Mouse (Mus musculus): Measurements from ENCODE around the gene Tbl1x. TPM values are rescaled to one million over a fixed set of nuclear protein-coding genes. Genes with fewer than 3 reads are reported as not detected.

The Tbl1x gene
- polyA plus RNA-seq, 1 experiment: 7.1 TPM

DNA sequence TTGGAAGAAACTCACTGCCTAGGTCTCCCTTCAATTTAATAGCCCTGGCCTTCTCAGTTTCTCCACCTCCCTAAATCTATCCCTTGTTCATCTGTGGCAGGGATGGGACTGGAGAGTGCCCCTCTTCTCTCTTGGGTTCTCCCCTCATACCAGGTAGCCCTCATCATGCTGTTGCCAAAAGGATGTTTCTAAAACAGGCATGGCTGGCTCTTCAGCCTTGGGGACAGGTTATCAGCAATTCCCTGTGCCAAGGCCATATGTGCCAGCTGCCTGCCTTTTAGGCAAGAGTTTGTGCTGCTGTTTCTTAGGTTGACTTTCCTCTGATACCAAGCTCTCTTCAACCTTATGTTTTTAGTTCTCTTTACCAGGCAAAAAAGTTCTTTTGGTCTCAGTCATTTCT is 39.6 kb downstream of the Tbl1x start:
- no peaks in the 10 kb centered on the region; the same call in 1 of the 2 replicates for H3K4me1 ChIP-seq (ENCODE audit: control insufficient read depth, insufficient read depth, low read length)
- no peak for TF ChIP-seq CTCF (IDR thresholded peaks at IDR 0.05; ENCODE audit: control insufficient read depth, insufficient read depth, low read length)
- no peak for TF ChIP-seq POLR2A (IDR thresholded peaks at IDR 0.05; ENCODE audit: borderline replicate concordance, control insufficient read depth, low read depth, low read length)
- H3K4me3 ChIP-seq (replicated peaks; ENCODE audit: control insufficient read depth, low read depth, low read length): no peak overlapping the region
- no peak overlapping the region for H3K27ac ChIP-seq (ENCODE audit: control insufficient read depth, insufficient read depth, low read depth, low read length, poor library complexity)

DNA sequence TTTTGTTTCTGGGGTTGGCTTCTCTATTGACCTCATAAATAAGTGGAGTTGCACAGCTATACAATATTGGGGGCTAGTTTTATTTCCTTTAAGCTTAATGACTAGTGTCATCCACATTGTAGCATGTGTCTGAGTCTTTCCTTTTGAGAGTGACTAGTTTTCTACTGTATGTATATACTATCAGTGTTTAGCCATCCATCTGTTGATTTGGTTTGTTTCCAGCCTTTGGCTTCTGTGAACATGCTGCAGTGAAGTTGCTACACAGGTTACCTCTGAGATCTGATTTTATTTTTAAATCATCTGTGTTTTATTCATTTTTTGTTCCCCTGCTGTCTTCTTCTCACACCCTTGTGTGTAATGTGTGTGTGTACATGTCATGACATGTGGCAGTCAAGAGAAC is 40.5 kb downstream of the Tbl1x start:
- Histone ChIP-seq H3K27ac (ENCODE audit: control insufficient read depth, insufficient read depth, low read depth, low read length, poor library complexity) (no peak overlapping the region), H3K4me1 (ENCODE audit: control insufficient read depth, insufficient read depth, low read length) (no peaks in the 10 kb centered on the region; the same call in 1 of the 2 replicates), H3K4me3 (replicated peaks; ENCODE audit: control insufficient read depth, low read depth, low read length) (no peak overlapping the region)
- no peak for TF ChIP-seq CTCF (IDR thresholded peaks at IDR 0.05; ENCODE audit: control insufficient read depth, insufficient read depth, low read length)
- TF ChIP-seq POLR2A (IDR thresholded peaks at IDR 0.05; ENCODE audit: borderline replicate concordance, control insufficient read depth, low read depth, low read length): no peak

DNA sequence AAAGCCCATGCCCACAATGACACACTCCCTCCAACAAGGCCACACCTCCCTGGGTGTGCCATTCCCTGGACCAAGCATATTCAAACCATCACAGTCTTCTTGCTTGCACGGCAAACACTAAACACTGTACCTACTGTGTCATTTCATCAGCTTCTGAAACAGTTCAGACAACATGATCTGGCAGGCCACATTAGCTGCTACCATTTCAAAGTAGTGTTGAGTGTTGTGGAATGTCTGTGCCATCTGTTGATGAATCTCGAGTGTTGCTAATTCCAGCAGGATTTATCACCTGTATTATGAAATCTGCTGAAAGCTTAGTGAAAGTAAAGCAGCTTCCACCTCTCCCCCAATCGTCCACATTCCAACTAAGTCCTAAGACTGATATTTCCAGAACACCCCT is 41.3 kb downstream of the Tbl1x start:
- Histone ChIP-seq H3K4me3 (replicated peaks; ENCODE audit: control insufficient read depth, low read depth, low read length) (no peak overlapping the region), H3K27ac (ENCODE audit: control insufficient read depth, insufficient read depth, low read depth, low read length, poor library complexity) (no peak overlapping the region), H3K4me1 (ENCODE audit: control insufficient read depth, insufficient read depth, low read length) (no peaks in the 10 kb centered on the region)
- 72% methylated on average over 3 of the region's 3 CpGs for WGBS
- TF ChIP-seq CTCF (IDR thresholded peaks at IDR 0.05; ENCODE audit: control insufficient read depth, insufficient read depth, low read length) (no peak), POLR2A (IDR thresholded peaks at IDR 0.05; ENCODE audit: borderline replicate concordance, control insufficient read depth, low read depth, low read length) (no peak)

DNA sequence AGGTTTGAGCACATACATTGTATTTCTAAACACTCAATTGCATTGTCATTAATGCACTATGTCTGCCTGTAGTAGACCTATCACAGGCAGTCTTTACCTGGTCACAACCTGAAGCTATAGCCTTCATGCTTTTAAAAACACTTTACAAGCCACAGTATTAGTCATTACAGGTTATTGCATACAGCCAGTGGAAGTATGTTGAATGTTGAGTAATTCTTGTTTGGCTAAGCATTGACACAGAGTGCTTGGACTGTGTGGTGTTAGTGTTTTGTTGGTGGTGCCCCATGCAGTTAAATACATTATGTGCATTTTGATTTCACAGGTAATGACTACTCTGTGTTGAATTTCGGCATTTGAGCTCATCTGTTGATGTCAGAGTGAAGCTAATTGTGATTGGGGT is 45.2 kb downstream of the Tbl1x start:
- Histone ChIP-seq H3K4me3 (replicated peaks; ENCODE audit: control insufficient read depth, low read depth, low read length) (no peak overlapping the region), H3K27ac (ENCODE audit: control insufficient read depth, insufficient read depth, low read depth, low read length, poor library complexity) (no peak overlapping the region), H3K4me1 (ENCODE audit: control insufficient read depth, insufficient read depth, low read length) (no peaks in the 10 kb centered on the region)
- TF ChIP-seq CTCF (IDR thresholded peaks at IDR 0.05; ENCODE audit: control insufficient read depth, insufficient read depth, low read length) (no peak), POLR2A (IDR thresholded peaks at IDR 0.05; ENCODE audit: borderline replicate concordance, control insufficient read depth, low read depth, low read length) (no peak)
- 61% methylated on average over 1 of the region's 1 CpGs for WGBS

DNA sequence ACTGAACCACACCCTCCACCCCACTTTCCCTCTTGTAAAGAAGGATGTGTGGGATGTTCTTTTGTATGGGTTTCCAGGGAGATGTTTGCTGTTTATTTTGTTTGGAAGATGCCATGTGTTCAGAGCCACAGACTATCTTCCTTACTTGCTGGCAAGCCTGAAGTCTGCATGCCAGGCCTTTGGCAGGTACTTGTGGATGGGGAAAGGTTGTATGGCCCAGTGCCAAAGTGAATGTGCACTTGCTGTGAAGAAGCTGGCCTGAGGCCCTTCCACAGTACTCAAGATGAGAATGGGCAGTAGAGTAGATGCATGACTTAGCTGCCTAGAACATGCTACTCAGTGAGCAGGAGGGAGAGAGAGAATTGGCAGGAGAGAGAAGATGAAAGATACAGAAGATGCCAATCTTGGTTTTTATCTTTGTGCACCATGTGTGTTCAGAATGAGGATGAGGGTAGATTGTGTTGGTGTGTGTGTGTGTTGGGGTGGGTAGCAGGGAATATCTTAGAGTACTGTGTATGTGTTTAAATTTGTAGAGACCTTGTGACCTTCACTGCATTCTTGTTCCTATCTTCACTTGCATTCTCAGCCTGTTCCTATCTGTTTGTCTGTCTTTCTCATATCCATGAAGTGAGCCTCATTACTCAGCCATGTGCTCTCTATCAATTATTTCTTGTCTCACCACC is 48.5 kb downstream of the Tbl1x start:
- Histone ChIP-seq H3K4me3 (replicated peaks; ENCODE audit: control insufficient read depth, low read depth, low read length) (no peak overlapping the region), H3K4me1 (ENCODE audit: control insufficient read depth, insufficient read depth, low read length) (no peaks in the 10 kb centered on the region; the same call in 1 of the 2 replicates), H3K27ac (ENCODE audit: control insufficient read depth, insufficient read depth, low read depth, low read length, poor library complexity) (no peak overlapping the region)
- TF ChIP-seq CTCF (IDR thresholded peaks at IDR 0.05; ENCODE audit: control insufficient read depth, insufficient read depth, low read length): no peak
- TF ChIP-seq POLR2A (IDR thresholded peaks at IDR 0.05; ENCODE audit: borderline replicate concordance, control insufficient read depth, low read depth, low read length): no peak

DNA sequence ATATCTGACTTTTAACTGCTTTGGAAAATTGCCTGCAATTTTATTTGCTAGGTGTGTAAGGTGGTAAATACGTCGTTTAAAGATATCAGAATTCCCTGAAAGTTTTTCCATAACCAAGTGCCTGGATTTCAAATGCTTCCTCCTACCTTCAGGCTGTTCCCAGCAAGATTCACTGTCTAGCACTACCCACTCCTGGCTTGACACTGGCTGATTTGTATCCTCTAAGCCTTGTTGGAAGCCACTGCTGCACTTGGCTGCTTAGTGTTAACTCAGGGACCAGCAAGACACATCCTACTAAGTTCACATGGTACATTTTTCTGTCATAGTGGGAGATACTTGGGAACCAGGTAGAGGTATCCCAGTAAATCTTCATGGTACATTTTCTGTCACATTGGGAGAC is 52.8 kb downstream of the Tbl1x start:
- Histone ChIP-seq H3K27ac (ENCODE audit: control insufficient read depth, insufficient read depth, low read depth, low read length, poor library complexity) (no peak overlapping the region), H3K4me1 (ENCODE audit: control insufficient read depth, insufficient read depth, low read length) (no peaks in the 10 kb centered on the region; the same call in 1 of the 2 replicates), H3K4me3 (replicated peaks; ENCODE audit: control insufficient read depth, low read depth, low read length) (no peak overlapping the region)
- no peak for TF ChIP-seq CTCF (IDR thresholded peaks at IDR 0.05; ENCODE audit: control insufficient read depth, insufficient read depth, low read length)
- no peak for TF ChIP-seq POLR2A (IDR thresholded peaks at IDR 0.05; ENCODE audit: borderline replicate concordance, control insufficient read depth, low read depth, low read length)
- 76% methylated on average over 2 of the region's 2 CpGs for WGBS

DNA sequence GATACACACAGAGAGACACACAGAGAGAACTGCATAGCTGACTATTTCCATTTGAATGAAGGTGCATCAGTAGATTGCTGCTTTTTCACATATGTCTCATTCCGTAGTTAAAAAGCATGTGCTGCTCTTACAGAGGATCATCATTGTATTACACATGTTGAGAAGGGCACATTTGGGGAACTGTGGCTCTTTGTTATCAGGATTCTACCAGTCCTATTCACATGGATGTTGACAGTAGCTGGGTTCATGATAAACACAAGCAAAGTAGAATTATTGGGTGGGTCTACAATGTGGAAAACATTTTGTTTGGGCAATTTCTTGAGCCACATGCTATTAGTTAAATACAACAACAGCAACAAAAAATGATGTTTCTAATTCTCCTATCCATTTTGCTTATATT is 55.9 kb downstream of the Tbl1x start:
- Histone ChIP-seq H3K4me1 (ENCODE audit: control insufficient read depth, insufficient read depth, low read length) (no peaks in the 10 kb centered on the region; the same call in 1 of the 2 replicates), H3K27ac (ENCODE audit: control insufficient read depth, insufficient read depth, low read depth, low read length, poor library complexity) (no peak overlapping the region), H3K4me3 (replicated peaks; ENCODE audit: control insufficient read depth, low read depth, low read length) (no peak overlapping the region)
- TF ChIP-seq POLR2A (IDR thresholded peaks at IDR 0.05; ENCODE audit: borderline replicate concordance, control insufficient read depth, low read depth, low read length) (no peak), CTCF (IDR thresholded peaks at IDR 0.05; ENCODE audit: control insufficient read depth, insufficient read depth, low read length) (no peak)
- 72% methylated on average over 1 of the region's 1 CpGs for WGBS

DNA sequence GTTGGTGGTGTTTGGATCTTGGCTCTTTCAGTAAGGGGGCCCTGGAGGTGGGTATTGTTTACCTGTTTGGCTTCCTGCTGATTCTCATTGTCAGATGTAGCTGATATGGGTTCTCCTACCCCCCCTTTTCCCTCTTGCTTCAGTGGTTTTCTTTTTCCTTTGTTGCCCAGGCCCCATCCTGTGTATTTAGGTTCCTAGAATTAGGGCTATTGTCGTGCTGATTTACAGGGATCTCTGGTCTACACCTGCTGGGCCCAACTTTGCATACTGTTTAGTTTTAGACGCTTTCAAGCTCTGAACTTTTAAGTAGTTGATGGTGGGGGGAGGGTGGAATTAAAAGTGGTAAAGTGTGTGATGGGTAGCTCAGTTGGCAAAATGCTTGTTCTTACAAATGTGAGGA is 57.2 kb downstream of the Tbl1x start:
- no peaks in the 10 kb centered on the region for H3K4me1 ChIP-seq (ENCODE audit: control insufficient read depth, insufficient read depth, low read length)
- H3K27ac ChIP-seq (ENCODE audit: control insufficient read depth, insufficient read depth, low read depth, low read length, poor library complexity): no peak overlapping the region
- H3K4me3 ChIP-seq (replicated peaks; ENCODE audit: control insufficient read depth, low read depth, low read length): no peak overlapping the region
- WGBS: 60% methylated on average over 2 of the region's 2 CpGs
- TF ChIP-seq CTCF (IDR thresholded peaks at IDR 0.05; ENCODE audit: control insufficient read depth, insufficient read depth, low read length) (no peak), POLR2A (IDR thresholded peaks at IDR 0.05; ENCODE audit: borderline replicate concordance, control insufficient read depth, low read depth, low read length) (no peak)

DNA sequence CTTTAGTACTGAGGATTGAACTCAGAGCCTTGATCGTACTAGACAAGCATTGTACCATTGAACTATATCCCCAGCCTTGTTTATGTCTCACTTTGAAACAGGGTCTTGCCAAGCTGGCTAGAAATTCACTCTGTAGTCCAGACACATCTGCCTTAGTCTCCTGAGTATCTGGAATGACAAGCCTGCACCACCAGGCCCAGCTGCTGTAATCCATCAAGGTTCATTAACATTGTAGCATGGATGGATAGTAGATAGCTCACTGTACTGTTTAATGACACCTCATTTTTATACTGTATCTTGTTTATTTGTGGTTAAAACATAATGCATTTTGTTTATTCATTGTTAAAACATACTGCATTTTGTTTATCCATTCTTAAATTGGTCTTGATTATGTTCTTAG is 62.9 kb downstream of the Tbl1x start:
- Histone ChIP-seq H3K4me1 (ENCODE audit: control insufficient read depth, insufficient read depth, low read length) (no peaks in the 10 kb centered on the region), H3K4me3 (replicated peaks; ENCODE audit: control insufficient read depth, low read depth, low read length) (no peak overlapping the region), H3K27ac (ENCODE audit: control insufficient read depth, insufficient read depth, low read depth, low read length, poor library complexity) (no peak overlapping the region)
- TF ChIP-seq POLR2A (IDR thresholded peaks at IDR 0.05; ENCODE audit: borderline replicate concordance, control insufficient read depth, low read depth, low read length) (no peak), CTCF (IDR thresholded peaks at IDR 0.05; ENCODE audit: control insufficient read depth, insufficient read depth, low read length) (no peak)
- 72% methylated on average over 1 of the region's 1 CpGs for WGBS

All from bone marrow, adult 2 months (tissue).